Mouse (Mus musculus): ENCODE measurements around the gene Arntl2. TPM values are rescaled to one million over a fixed set of nuclear protein-coding genes. Genes with fewer than 3 reads are reported as not detected.

Arntl2 gene
- total and polyA plus RNA-seq, 3 experiments = not detected

- DNase-seq (ENCODE audit: extremely low read depth) = no peak
- in situ Hi-C loops (cut with MboI; ENCODE audit: low pct_ligation_motif_present, low pct_unique_long_range_greater_than_20kb, low sequenced_read_pairs) (no loop called here), dilution Hi-C loops (cut with MboI; ENCODE audit: extremely low pct_ligation_motif_present, extremely low pct_unique_long_range_greater_than_20kb, low sequenced_read_pairs) (no loop called here)
- no peaks in the 10 kb centered on the region for H3K36me3 ChIP-seq (replicated peaks in 1 of 2; ENCODE audit: control insufficient read depth in 1 of 2, insufficient read depth in 1 of 2, low read length in 1 of 2)
- H3K4me3 ChIP-seq (replicated peaks in 1 of 3; ENCODE audit: low read depth in 2 of 3, low read length in 2 of 3, poor library complexity in 1 of 3) = no peak overlapping the region
- no peaks in the 10 kb centered on the region for H3K4me1 ChIP-seq (ENCODE audit: control insufficient read depth in 1 of 2, insufficient read depth in 2 of 2)
- TF ChIP-seq PAX5 (IDR thresholded peaks at IDR 0.05; ENCODE audit: low read length) (no peak), HCFC1 (IDR thresholded peaks at IDR 0.05; ENCODE audit: low read depth, low read length) (no peak), CHD2 (IDR thresholded peaks at IDR 0.05; ENCODE audit: low read length) (no peak), ELF1 (IDR thresholded peaks at IDR 0.05; ENCODE audit: low read depth, low read length) (no peak), RAD21 (IDR thresholded peaks at IDR 0.05; ENCODE audit: low read depth, low read length) (no peak), CHD1 (IDR thresholded peaks at IDR 0.05; ENCODE audit: low read depth, low read length) (no peak), JUN (IDR thresholded peaks at IDR 0.05; ENCODE audit: insufficient read depth, low read depth, low read length) (no peak), ZC3H11A (IDR thresholded peaks at IDR 0.05; ENCODE audit: low read depth, low read length) (no peak), UBTF (IDR thresholded peaks at IDR 0.05; ENCODE audit: low read depth, low read length) (no peak), CTCF (conservative IDR thresholded peaks at IDR 0.05 in 1 of 2, IDR thresholded peaks at IDR 0.05 in 1 of 2; ENCODE audit: low read depth in 2 of 2, low read length in 2 of 2) (no peak)
- H3K4me2 ChIP-seq (ENCODE audit: insufficient read depth, low read depth, poor library complexity, severe bottlenecking) = no peak overlapping the region
- no peak overlapping the region for H3K27ac ChIP-seq (ENCODE audit: insufficient read depth, low read depth)
- no peak overlapping the region for H3K9ac ChIP-seq (ENCODE audit: insufficient read depth, low read depth)
- H3K79me2 ChIP-seq (replicated peaks; ENCODE audit: control insufficient read depth, extremely low read depth, insufficient read depth, poor library complexity, severe bottlenecking) = no peaks in the 10 kb centered on the region
- H3K9me3 ChIP-seq (replicated peaks; ENCODE audit: low read length) = peaks cover 10% of the 10 kb centered on the region
- no peaks in the 10 kb centered on the region for H3K27me3 ChIP-seq (replicated peaks)
Observed at GRCm38 (mm10) chr6:146880296-146880695, 84.4 kb downstream of the Arntl2 start.

DNA sequence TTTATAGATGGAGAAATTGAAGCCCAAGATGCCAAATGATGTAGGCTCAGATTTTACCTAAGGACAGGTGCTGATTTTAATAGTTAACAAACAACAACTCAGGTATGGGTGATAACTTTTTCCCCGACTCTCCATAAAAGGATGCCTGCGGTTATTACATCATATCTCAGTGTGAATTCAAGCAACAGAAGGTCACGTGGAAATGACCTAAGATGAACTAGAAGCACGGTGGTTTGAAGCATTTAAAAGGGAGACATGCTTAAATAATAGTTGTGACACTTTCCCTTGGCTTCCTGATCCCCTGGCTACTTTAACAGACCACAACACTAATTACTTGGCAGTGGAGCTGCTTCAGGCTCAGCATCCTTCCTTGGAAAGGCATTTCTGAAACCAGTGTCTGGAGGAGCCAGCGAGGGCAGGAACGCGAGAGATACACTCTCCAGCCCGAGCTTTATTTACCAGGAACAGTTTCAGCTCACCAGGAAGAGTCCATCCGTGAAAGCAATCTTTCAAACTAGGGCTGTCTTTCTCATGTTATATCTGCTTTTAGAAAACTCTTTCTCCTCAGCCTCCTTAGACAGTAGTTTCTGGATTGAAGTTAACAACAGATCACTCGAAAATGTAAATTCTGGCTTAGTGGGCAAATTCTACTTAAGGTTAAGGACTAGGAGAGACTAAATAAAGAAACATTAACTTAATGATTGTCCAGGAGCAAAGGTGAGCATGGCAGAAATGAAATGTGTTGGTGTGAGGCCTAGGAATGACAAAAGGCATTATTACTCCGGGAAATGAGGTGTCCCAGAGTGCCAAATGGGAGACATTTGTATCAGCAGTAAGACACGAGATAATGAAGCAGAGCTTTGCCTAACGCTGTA is 86.3 kb downstream of the Arntl2 start:
- Histone ChIP-seq H3K4me1 (ENCODE audit: control insufficient read depth in 1 of 2, insufficient read depth in 2 of 2) (peaks cover 0 to under 1% of the 10 kb centered on the region in 2 experiments; a peak in 1 of 4 replicates), H3K9ac (ENCODE audit: insufficient read depth, low read depth) (no peak overlapping the region), H3K4me3 (replicated peaks in 1 of 3; ENCODE audit: low read depth in 2 of 3, low read length in 2 of 3, poor library complexity in 1 of 3) (no peak overlapping the region), H3K79me2 (replicated peaks; ENCODE audit: control insufficient read depth, extremely low read depth, insufficient read depth, poor library complexity, severe bottlenecking) (no peaks in the 10 kb centered on the region), H3K27ac (ENCODE audit: insufficient read depth, low read depth) (no peak overlapping the region), H3K36me3 (replicated peaks in 1 of 2; ENCODE audit: control insufficient read depth in 1 of 2, insufficient read depth in 1 of 2, low read length in 1 of 2) (no peaks in the 10 kb centered on the region), H3K27me3 (replicated peaks) (no peaks in the 10 kb centered on the region), H3K4me2 (ENCODE audit: insufficient read depth, low read depth, poor library complexity, severe bottlenecking) (no peak overlapping the region), H3K9me3 (replicated peaks; ENCODE audit: low read length) (peaks cover 6% of the 10 kb centered on the region)
- in situ Hi-C loops (cut with MboI; ENCODE audit: low pct_ligation_motif_present, low pct_unique_long_range_greater_than_20kb, low sequenced_read_pairs) = no loop called here
- dilution Hi-C loops (cut with MboI; ENCODE audit: extremely low pct_ligation_motif_present, extremely low pct_unique_long_range_greater_than_20kb, low sequenced_read_pairs) = no loop called here
- TF ChIP-seq USF1 (IDR thresholded peaks at IDR 0.05; ENCODE audit: low read depth, low read length) (no peak), BHLHE40 (IDR thresholded peaks at IDR 0.05; ENCODE audit: low read depth, low read length) (no peak), ZMIZ1 (IDR thresholded peaks at IDR 0.05; ENCODE audit: low read depth, low read length) (no peak), ZC3H11A (IDR thresholded peaks at IDR 0.05; ENCODE audit: low read depth, low read length) (no peak), KAT2A (IDR thresholded peaks at IDR 0.05; ENCODE audit: insufficient replicate concordance, low read length) (no peak)
- DNase-seq (ENCODE audit: extremely low read depth) = no peak

Other genes with a start within 250 kb of the Arntl2 start
- gene Fgfr1op2, start 218.9 kb upstream of the Arntl2 start, total RNA-seq (2012; rRNA removed) = 80.0 and 94.1 TPM in 2 replicates
- 69.3 and 73.0 TPM in 2 replicates for gene Fgfr1op2, start 218.9 kb upstream of the Arntl2 start, total RNA-seq (2014; rRNA removed)
- 101 and 104 TPM in 2 replicates for gene Fgfr1op2, start 218.9 kb upstream of the Arntl2 start, polyA plus RNA-seq (2012; ENCODE audit: insufficient read length, low read depth)
- 31.9 and 42.6 TPM in 2 replicates for gene Ints13, start 218.2 kb upstream of the Arntl2 start, total RNA-seq (2012; rRNA removed)
- 50.5 and 63.7 TPM in 2 replicates for gene Ints13, start 218.2 kb upstream of the Arntl2 start, total RNA-seq (2014; rRNA removed)
- gene Ints13, start 218.2 kb upstream of the Arntl2 start, polyA plus RNA-seq (2012; ENCODE audit: insufficient read length, low read depth) = 51.9 and 66.1 TPM in 2 replicates
- 42.4 and 45.8 TPM in 2 replicates for gene Med21, start 153.5 kb upstream of the Arntl2 start, total RNA-seq (2012; rRNA removed)
- gene Med21, start 153.5 kb upstream of the Arntl2 start, total RNA-seq (2014; rRNA removed) = 124 and 143 TPM in 2 replicates
- gene Med21, start 153.5 kb upstream of the Arntl2 start, polyA plus RNA-seq (2012; ENCODE audit: insufficient read length, low read depth) = 52.2 and 56.0 TPM in 2 replicates
- gene Tm7sf3, start 153.2 kb upstream of the Arntl2 start, total RNA-seq (2012; rRNA removed) = 19.9 and 23.9 TPM in 2 replicates
- 11.4 and 11.8 TPM in 2 replicates for gene Tm7sf3, start 153.2 kb upstream of the Arntl2 start, total RNA-seq (2014; rRNA removed)
- gene Tm7sf3, start 153.2 kb upstream of the Arntl2 start, polyA plus RNA-seq (2012; ENCODE audit: insufficient read length, low read depth) = 12.8 and 13.4 TPM in 2 replicates
- 4.0 and 4.7 TPM in 2 replicates for gene Stk38l, start 71.1 kb upstream of the Arntl2 start, total RNA-seq (2012; rRNA removed)
- 3.4 and 3.8 TPM in 2 replicates for gene Stk38l, start 71.1 kb upstream of the Arntl2 start, total RNA-seq (2014; rRNA removed)
- gene Stk38l, start 71.1 kb upstream of the Arntl2 start, polyA plus RNA-seq (2012; ENCODE audit: insufficient read length, low read depth) = 5.2 and 5.8 TPM in 2 replicates
- not detected in 2 replicates for gene Smco2, start 54.0 kb downstream of the Arntl2 start, total RNA-seq (2012; rRNA removed)
- not detected in 2 replicates for gene Smco2, start 54.0 kb downstream of the Arntl2 start, total RNA-seq (2014; rRNA removed)
- gene Smco2, start 54.0 kb downstream of the Arntl2 start, polyA plus RNA-seq (2012; ENCODE audit: insufficient read length, low read depth) = not detected in 2 replicates
- 20.9 and 23.4 TPM in 2 replicates for gene Ppfibp1, start 92.4 kb downstream of the Arntl2 start, total RNA-seq (2012; rRNA removed)
- gene Ppfibp1, start 92.4 kb downstream of the Arntl2 start, total RNA-seq (2014; rRNA removed) = 28.2 and 31.4 TPM in 2 replicates
- 28.2 and 33.1 TPM in 2 replicates for gene Ppfibp1, start 92.4 kb downstream of the Arntl2 start, polyA plus RNA-seq (2012; ENCODE audit: insufficient read length, low read depth)
- not detected in 2 replicates for gene 1700034J05Rik, start 158.4 kb downstream of the Arntl2 start, total RNA-seq (2012; rRNA removed)
- gene 1700034J05Rik, start 158.4 kb downstream of the Arntl2 start, total RNA-seq (2014; rRNA removed) = not detected in 2 replicates
- gene 1700034J05Rik, start 158.4 kb downstream of the Arntl2 start, polyA plus RNA-seq (2012; ENCODE audit: insufficient read length, low read depth) = not detected in 2 replicates
- gene Rep15, start 236.5 kb downstream of the Arntl2 start, total RNA-seq (2012; rRNA removed) = 0.08 and 0.38 TPM in 2 replicates
- gene Rep15, start 236.5 kb downstream of the Arntl2 start, total RNA-seq (2014; rRNA removed) = not detected in 2 replicates
- gene Rep15, start 236.5 kb downstream of the Arntl2 start, polyA plus RNA-seq (2012; ENCODE audit: insufficient read length, low read depth) = 0.14 TPM in 1 of 2 replicates, not detected in the other
- 84.2 and 86.1 TPM in 2 replicates for gene Mrps35, start 246.7 kb downstream of the Arntl2 start, total RNA-seq (2012; rRNA removed)
- gene Mrps35, start 246.7 kb downstream of the Arntl2 start, total RNA-seq (2014; rRNA removed) = 36.6 and 58.4 TPM in 2 replicates
- 141 and 194 TPM in 2 replicates for gene Mrps35, start 246.7 kb downstream of the Arntl2 start, polyA plus RNA-seq (2012; ENCODE audit: insufficient read length, low read depth)

All from CH12.LX (cell line).